Mouse (Mus musculus): Measurements from ENCODE around the gene Tspan5.

Tspan5 gene

DNA sequence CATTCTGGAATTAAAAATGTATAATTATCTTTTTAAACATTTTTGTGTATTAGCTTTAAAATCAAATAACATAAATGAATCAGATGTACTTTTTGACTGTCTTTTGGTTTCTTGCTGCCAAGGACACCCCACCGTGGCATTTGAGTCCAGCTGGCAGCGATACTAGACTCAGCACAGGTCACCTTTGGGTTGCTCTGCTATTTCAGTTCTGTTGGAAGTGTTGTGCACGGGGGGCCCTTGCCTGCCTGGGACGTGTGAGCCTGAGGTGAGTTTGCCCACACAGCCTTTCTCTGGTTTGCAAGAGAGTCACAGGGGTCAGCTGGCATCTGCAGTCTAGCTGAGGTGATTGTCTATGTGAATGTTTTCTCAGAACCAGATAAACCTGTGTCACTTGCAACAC is 65.8 kb downstream of the Tspan5 start:
- no peak for DNase-seq (ENCODE audit: low spot score in 2 of 2)

DNA sequence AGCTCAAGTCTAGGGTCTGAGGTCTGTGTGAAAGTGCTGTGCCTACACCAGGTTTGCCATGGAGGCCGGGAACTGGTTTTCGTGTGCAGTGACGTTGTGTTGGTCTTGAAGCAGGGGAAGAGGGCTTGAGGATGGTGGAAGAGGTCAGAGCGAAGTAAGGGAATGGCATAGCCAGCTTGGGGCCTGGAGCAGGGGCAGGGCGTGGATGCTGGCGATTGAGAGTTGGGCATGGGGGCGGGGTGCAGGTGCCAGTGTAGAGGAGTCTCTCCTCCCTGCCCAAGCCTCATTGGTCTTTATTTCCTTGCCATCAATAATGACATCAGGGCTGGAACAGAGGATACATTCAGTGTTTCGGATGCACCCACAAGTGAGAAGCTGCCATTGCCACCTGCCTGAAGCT is 67.5 kb downstream of the Tspan5 start:
- no peak for DNase-seq (ENCODE audit: low spot score in 2 of 2)

DNA sequence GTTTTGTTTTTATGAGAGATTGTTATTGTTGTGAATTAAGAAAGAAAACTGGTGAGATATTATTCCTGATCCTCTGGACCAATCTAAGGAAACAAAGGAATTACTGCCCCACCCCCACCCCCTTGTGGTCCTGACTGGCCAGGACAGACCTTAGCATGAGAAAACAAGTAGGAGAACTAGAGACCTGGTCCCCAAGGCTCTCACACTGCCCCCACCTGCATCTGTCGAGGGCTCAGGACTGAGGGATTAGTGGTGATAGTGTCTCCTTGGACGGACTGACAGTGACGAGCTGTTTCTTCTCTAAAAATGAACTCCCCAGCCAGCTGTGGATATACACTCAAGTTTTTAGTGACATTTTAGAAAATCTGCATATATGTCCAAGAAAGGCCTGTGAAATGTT is 70.6 kb downstream of the Tspan5 start:
- no peak for DNase-seq (ENCODE audit: low spot score in 2 of 2)

DNA sequence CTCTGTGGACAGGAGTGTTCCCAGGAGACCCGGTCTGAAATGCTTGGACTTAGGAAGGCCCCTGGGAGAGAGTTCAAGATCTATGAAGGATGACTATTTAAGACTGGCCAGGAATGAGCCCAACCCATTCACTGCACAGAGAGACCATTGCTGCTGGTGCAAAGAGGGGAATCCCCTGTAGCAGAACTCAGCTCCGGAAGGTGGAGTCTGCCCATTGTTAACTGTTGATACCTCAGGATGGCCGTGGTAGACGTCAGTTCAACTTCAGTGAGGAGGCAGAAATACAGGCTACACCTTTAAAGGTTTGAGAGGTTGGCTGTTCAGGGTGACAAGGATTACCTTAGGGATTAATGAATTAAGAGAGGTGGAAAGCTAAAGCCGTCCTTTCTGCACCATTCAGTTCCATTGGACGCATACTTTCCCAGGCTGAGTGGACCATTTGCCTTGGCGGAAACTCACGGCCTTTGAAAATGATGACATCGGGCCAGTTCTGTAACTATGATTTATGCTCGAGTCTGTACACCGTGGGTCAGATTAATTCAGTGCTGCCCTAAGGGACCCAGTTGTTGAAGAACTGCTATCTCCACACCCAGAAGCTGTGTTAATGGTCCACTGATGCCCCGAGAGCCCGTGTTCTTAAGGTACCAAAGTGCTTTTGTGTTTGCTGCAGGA is 71.3 kb downstream of the Tspan5 start:
- DNase-seq (ENCODE audit: low spot score in 2 of 2): no peak

- DNase-seq (ENCODE audit: low spot score in 2 of 2): no peak
Measured at GRCm38 (mm10) chr3:138814457-138814856, 72.5 kb downstream of the Tspan5 start.

DNA sequence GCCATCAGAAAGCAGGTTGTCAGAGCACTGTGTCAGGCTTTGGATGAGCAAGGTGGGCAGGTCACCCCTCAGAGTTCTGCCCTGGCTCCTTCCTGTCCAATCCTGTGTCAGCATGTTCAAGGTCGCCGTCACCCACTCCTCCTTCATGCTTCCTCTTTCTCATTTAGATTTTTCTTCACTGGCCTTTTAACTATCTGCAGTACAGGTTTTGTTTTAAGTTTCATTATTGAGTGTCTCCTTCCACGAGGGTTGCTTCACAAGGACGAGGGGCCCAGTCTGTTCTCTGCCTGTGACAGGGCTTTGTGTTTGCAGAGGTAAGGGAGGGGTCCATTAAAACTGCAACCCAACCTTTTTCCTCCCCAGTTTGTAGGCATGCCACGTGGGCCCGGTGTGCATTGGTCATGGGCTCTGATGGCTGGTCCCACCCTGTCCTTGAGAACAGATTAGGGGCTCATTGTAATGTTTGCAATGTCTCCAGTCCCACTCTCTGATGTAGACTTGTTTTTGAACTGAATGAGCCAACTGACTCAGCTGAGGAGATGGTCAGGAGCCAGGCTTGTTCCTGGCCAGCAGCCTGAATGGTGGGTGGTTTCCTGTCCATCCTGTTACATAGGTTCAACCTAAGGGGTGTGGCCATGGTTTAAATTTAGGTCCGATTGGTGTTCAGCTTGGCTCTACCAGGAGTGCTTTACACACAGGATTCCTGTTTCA is 73.3 kb downstream of the Tspan5 start:
- DNase-seq (ENCODE audit: low spot score in 2 of 2): no peak

DNA sequence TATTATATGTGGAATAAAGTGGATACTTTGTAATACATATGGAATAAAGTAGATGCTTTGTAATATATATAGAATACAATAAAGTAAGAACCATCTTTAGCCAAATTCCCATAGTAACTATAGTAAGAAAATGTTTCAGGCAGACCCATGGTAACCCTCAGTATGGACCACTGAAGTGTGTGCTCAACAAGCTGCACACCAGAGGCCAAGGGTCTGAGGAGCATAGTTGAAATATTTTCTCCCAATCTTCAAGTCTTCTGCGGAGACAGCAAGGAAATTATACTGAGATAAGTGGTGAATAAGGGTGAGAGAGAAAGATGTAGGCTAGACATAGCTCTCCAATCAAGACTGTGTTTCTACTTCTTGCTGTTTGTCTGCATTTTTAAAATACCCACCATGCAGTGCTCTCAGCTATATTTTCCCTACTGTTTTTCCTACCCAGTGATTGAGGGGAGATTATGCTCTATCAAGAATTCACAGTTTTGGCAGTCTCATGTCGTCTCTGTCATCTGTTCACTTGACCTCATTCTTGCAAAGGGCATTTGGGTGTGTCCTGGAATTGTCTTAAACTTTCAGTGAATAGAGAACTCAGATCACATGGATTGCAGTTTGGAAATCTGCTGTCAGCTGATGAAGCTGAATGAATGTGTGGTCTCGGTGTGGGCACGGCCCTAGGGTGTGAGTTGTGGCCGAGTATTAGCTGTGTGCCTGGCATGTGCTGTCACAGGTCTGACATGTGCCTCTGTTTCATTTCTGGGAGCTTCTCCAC is 75.1 kb downstream of the Tspan5 start:
- no peak for DNase-seq (ENCODE audit: low spot score in 2 of 2)

DNA sequence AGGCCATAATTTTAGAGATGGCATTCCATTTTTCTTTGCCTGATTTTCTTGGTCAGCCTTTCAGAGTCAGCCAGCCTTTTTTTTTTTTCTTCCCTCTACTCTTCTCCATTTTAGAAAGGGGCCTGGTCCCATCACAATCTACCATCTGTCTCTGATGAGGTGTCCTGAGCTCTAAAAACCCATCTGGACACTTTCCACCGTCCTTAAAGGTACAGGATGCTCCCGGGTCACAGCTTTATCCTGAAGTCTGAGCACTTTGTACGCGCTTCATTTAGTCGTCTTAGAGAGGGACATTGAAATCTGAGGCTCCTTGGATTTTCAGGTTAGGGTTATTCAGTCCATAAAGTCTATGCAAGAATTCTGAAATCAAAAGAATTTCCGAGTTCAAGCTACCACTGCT is 77.9 kb downstream of the Tspan5 start:
- DNase-seq (ENCODE audit: low spot score in 2 of 2): no peak

- no peak for DNase-seq (ENCODE audit: low spot score in 2 of 2)
Measured at GRCm38 (mm10) chr3:138820296-138820695, 78.3 kb downstream of the Tspan5 start.

- no peak for DNase-seq (ENCODE audit: low spot score in 2 of 2)
Measured at GRCm38 (mm10) chr3:138821886-138822445, 80.0 kb downstream of the Tspan5 start.

GRCm38 (mm10) chr3:138823857-138824256 is 81.9 kb downstream of the Tspan5 start:
- DNase-seq (ENCODE audit: low spot score in 2 of 2): no peak

DNA sequence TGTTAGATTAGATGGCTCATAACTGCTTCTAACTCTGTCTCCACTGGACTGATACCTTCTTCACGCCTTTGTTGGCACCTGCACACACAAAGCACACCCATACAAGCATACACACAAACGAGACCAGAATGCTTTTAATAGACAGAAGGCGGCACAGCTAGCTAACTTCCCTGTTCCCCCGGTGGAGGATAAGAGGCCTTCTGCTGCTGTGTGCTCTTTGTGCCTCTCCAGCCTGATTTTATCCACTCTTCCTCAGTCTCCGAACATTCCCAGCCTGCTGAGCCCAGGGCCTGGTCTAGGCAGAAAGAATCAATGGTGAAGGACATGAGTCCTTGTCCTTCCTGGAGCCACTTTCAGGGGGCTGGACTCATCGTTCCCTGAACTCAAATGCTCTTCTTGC is 83.3 kb downstream of the Tspan5 start:
- DNase-seq (ENCODE audit: low spot score in 2 of 2): no peak

- DNase-seq (ENCODE audit: low spot score in 2 of 2): no peak
Measured at GRCm38 (mm10) chr3:138826243-138826800, 84.3 kb downstream of the Tspan5 start.

DNA sequence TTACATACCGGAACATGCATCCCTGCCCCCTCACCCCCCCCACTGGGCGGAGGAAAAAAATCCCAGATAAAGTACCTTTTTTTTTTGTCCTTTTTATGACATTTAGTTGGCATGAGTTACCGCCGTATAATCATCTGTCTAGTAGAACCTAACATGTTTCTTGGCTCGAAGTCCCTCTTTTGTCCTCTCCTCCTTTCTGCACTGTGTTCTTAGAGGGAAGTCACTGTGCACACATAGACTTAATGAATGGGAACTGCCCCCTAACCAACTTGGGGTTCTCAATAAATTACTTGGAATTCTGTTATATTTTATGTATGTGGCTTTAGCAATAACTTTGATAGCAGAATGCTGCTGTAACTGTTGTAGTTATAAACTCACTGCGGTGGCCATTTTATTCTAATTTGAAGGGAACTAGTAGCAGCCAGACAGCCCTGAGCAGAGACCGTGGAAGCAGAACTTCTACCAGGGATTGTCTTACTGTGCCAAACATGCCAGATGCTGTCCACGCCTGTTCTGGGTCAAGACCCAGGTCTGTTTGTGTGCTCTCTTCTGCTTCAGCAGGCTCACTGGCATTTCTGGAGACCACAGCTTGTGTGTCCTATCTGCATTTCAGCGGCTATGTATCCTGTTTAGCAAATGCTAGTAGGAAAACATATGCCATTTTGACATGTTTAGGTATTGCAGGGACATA is 91.0 kb downstream of the Tspan5 start:
- DNase-seq (ENCODE audit: low spot score in 2 of 2): no peak

- no peak for DNase-seq (ENCODE audit: low spot score in 2 of 2)
Measured at GRCm38 (mm10) chr3:138834174-138834573, 92.2 kb downstream of the Tspan5 start.

GRCm38 (mm10) chr3:138836937-138837336 is 94.9 kb downstream of the Tspan5 start:
- DNase-seq (ENCODE audit: low spot score in 2 of 2): no peak

DNA sequence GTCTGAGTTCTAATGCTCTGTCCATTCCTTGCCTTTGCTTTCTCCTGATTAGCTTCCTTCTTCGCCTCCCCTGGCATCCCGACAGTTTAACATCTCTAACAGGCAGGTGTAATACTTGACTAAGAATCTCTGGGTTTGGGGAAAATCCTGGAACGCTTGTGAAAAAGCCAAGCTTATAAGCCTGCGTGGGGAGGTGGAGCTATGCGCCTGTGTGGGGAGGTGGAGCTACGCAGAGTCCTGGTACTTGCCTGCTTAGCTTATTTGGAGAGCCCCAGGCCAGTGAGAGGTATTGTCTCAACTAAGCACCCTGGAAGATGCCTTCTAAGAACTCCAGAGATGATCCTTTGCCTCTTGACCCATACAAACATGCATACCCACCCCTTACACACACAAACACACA is 95.7 kb downstream of the Tspan5 start:
- DNase-seq (ENCODE audit: low spot score in 2 of 2): no peak

GRCm38 (mm10) chr3:138839656-138840055 is 97.7 kb downstream of the Tspan5 start:
- no peak for DNase-seq (ENCODE audit: low spot score in 2 of 2)

DNA sequence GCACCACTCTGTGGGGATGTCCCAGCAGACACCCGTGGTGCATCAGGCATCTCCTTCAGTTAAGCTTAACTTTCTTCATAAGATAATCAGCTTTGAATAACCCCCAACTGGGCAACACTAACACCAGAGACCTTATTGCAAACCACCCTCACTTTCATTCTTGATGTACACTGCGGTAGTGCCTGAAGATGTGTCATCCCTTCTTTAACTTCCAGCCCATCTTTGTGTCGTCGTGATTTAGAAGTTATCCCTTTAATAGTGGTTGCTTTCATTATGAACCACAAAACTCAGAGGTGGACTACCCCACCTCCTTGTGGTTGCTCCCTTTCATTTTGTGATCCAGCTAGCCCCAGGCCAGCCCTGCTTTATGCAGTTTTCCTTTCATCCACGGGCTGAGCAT is 99.3 kb downstream of the Tspan5 start:
- no peak for DNase-seq (ENCODE audit: low spot score in 2 of 2)

- DNase-seq (ENCODE audit: low spot score in 2 of 2): no peak
Measured at GRCm38 (mm10) chr3:138843180-138843579, 101.2 kb downstream of the Tspan5 start.

GRCm38 (mm10) chr3:138843641-138844040 is 101.6 kb downstream of the Tspan5 start:
- no peak for DNase-seq (ENCODE audit: low spot score in 2 of 2)

DNA sequence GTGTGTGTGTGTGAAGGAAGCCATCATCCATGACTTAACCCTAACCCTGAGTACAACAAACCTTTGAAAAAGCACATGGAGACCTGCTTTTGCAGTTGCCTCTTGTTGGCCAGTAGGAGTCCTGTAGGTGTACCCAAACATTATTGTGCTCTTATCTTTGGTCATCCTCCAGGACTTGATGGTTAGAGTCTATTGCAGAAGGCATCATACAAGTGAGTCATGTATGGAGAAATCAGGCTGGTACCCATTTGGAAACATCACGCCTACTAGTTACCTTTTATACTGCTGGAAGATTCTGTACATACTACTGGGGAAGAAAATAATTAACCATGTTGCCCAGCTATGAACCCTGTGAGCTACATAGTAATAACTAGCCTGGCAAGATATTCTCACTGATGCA is 103.8 kb downstream of the Tspan5 start:
- DNase-seq (ENCODE audit: low spot score in 2 of 2): no peak

Data from spleen, postnatal 10 days (tissue).